Mouse (Mus musculus): Measurements from ENCODE around the gene Snrpd3.

- no peak for TF ChIP-seq GATA1 (IDR thresholded peaks at IDR 0.05; ENCODE audit: borderline replicate concordance, low read length)
- TF ChIP-seq FLI1 (IDR thresholded peaks at IDR 0.05; ENCODE audit: low read length) = no peak
Observed at GRCm38 (mm10) chr10:75499791-75500190, 17.6 kb upstream of the Snrpd3 start.
